ENCODE assay signal across 21 mouse cellular contexts in the genomic region with DNA sequence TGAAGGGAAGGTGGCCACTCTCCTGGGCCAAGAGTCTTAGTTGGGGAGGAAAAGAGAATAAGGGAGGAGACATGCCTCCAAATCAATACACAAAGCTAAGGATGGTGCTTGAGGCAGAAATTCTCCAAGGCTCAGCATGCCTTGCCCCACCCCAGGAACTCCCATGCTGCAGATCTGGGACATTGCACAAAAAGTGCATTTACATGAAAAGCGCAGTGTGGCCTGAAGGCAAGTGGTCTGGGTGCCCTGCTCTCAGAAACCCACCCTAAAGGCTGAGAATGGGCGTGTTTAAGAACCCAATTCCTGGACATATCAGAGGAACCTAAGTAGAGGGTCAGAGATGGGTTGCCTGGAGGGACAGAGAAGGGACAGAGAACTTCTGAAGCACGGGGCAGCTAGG. TPM values are rescaled to one million over a fixed set of nuclear protein-coding genes. Genes with fewer than 3 reads are reported as not detected.
DNase-seq lines count a peak whose midpoint lies in the region; ATAC-seq and TF ChIP-seq lines count a peak whose summit lies in the region.
"Had no signal": no experiment of that assay in that cellular context is flagged by ENCODE, and none has a peak within 500 bp of the region (broad histone marks: within the 10 kb centered on the region; RNA-seq: fewer than 3 reads in every experiment).

No protein-coding gene starts in this region.

- no peaks in the 10 kb centered on the region for H3K36me3 ChIP-seq in forebrain, embryonic 12.5 days (replicated peaks)
- no peaks in the 10 kb centered on the region for H3K36me3 ChIP-seq in forebrain, embryonic 13.5 days (ENCODE audit: poor library complexity, severe bottlenecking)
- no peaks in the 10 kb centered on the region for H3K36me3 ChIP-seq in midbrain, embryonic 13.5 days
- no peaks in the 10 kb centered on the region for H3K36me3 ChIP-seq in midbrain, postnatal 0 days (ENCODE audit: insufficient read depth, low read length)
- no peaks in the 10 kb centered on the region for H3K36me3 ChIP-seq in ES-E14 (ENCODE audit: control insufficient read depth, insufficient read depth, low read length, poor library complexity, severe bottlenecking)
- H3K36me3 ChIP-seq: embryonic facial prominence, embryonic 12.5 days; heart, embryonic 12.5 days; hindbrain, embryonic 12.5 days had no signal

- H3K27me3 ChIP-seq in forebrain, embryonic 12.5 days: no peaks in the 10 kb centered on the region
- H3K27me3 ChIP-seq in forebrain, embryonic 13.5 days: no peaks in the 10 kb centered on the region
- no peaks in the 10 kb centered on the region for H3K27me3 ChIP-seq in midbrain, embryonic 13.5 days
- H3K27me3 ChIP-seq in midbrain, postnatal 0 days (ENCODE audit: insufficient read depth, low read length): no peaks in the 10 kb centered on the region
- H3K27me3 ChIP-seq: embryonic facial prominence, embryonic 12.5 days; heart, embryonic 12.5 days; hindbrain, embryonic 12.5 days had no signal

- H3K4me2 ChIP-seq in forebrain, embryonic 12.5 days: no peak overlapping the region
- H3K4me2 ChIP-seq in forebrain, embryonic 13.5 days: no peak overlapping the region
- H3K4me2 ChIP-seq in midbrain, embryonic 13.5 days (replicated peaks): no peak overlapping the region
- no peak overlapping the region for H3K4me2 ChIP-seq in midbrain, postnatal 0 days (ENCODE audit: low read depth, low read length, poor library complexity, severe bottlenecking)
- H3K4me2 ChIP-seq: embryonic facial prominence, embryonic 12.5 days; heart, embryonic 12.5 days; hindbrain, embryonic 12.5 days had no signal

- no peak for DNase-seq in midbrain, postnatal 0 days (ENCODE audit: low spot score)
- peak; percentile 42 for DNase-seq in ES-E14 (ENCODE audit: low read depth, low spot score)
- DNase-seq in retina, postnatal 1 day: peak; percentile 12
- DNase-seq in right cerebral cortex, adult 2 months (ENCODE audit: low spot score in 2 of 2): no peak
- DNase-seq: adrenal gland, adult 2 months; adrenal gland, postnatal 25 days; cerebellum, adult 2 months; gastrocnemius, postnatal 14 days; heart, postnatal 36 days; kidney, adult 11 months had no signal

- no peak overlapping the region for H3K9ac ChIP-seq in forebrain, embryonic 12.5 days
- H3K9ac ChIP-seq in forebrain, embryonic 13.5 days: no peak overlapping the region
- no peak overlapping the region for H3K9ac ChIP-seq in midbrain, embryonic 13.5 days (replicated peaks)
- H3K9ac ChIP-seq in midbrain, postnatal 0 days (replicated peaks; ENCODE audit: low read length, poor library complexity, severe bottlenecking): no peak overlapping the region
- H3K9ac ChIP-seq in ES-E14 (ENCODE audit: insufficient read depth, low read depth, low read length, poor library complexity, severe bottlenecking): no peak overlapping the region
- H3K9ac ChIP-seq: embryonic facial prominence, embryonic 12.5 days; heart, embryonic 12.5 days; hindbrain, embryonic 12.5 days had no signal

- 0 out of 2 replicates have a peak overlapping the region, but pooled peaks have one; percentile 25 for H3K27ac ChIP-seq in forebrain, embryonic 12.5 days
- H3K27ac ChIP-seq in forebrain, embryonic 13.5 days: no peak overlapping the region
- no peak overlapping the region for H3K27ac ChIP-seq in midbrain, embryonic 13.5 days
- H3K27ac ChIP-seq in midbrain, postnatal 0 days (ENCODE audit: low read depth, low read length): no peak overlapping the region
- H3K27ac ChIP-seq in ES-E14 (ENCODE audit: insufficient read depth, low read depth, low read length, poor library complexity, severe bottlenecking): peak overlapping the region; percentile 59; the same call in 1 of the 2 replicates
- H3K27ac ChIP-seq: embryonic facial prominence, embryonic 12.5 days; hindbrain, embryonic 12.5 days; hindbrain, postnatal 0 days had no signal

- TF ChIP-seq CTCF in midbrain, postnatal 0 days (IDR thresholded peaks at IDR 0.05): no peak

- no peaks in the 10 kb centered on the region for H3K9me3 ChIP-seq in forebrain, embryonic 12.5 days
- H3K9me3 ChIP-seq in forebrain, embryonic 13.5 days (replicated peaks): no peaks in the 10 kb centered on the region
- no peaks in the 10 kb centered on the region for H3K9me3 ChIP-seq in midbrain, embryonic 13.5 days
- H3K9me3 ChIP-seq in midbrain, postnatal 0 days (ENCODE audit: low read length): no peaks in the 10 kb centered on the region
- no peaks in the 10 kb centered on the region for H3K9me3 ChIP-seq in ES-E14 (ENCODE audit: control insufficient read depth, insufficient read depth, low read depth, low read length)
- H3K9me3 ChIP-seq: embryonic facial prominence, embryonic 12.5 days; heart, embryonic 12.5 days; hindbrain, embryonic 12.5 days had no signal

- H3K4me1 ChIP-seq in forebrain, embryonic 12.5 days: peaks cover 13% of the 10 kb centered on the region
- peaks cover 12% of the 10 kb centered on the region for H3K4me1 ChIP-seq in forebrain, embryonic 13.5 days
- peaks cover 14% of the 10 kb centered on the region for H3K4me1 ChIP-seq in midbrain, embryonic 13.5 days (replicated peaks)
- H3K4me1 ChIP-seq in midbrain, postnatal 0 days (ENCODE audit: insufficient read depth, low read length): 0 out of 2 replicates have a peak, but pooled peaks cover 3% of the 10 kb centered on the region
- H3K4me1 ChIP-seq in ES-E14 (ENCODE audit: control insufficient read depth in 2 of 2, insufficient read depth in 2 of 2, low read length in 2 of 2, poor library complexity in 1 of 2): peaks cover 2 to 3% of the 10 kb centered on the region in 2 experiments; a peak in 2 of 4 replicates
- H3K4me1 ChIP-seq: heart, embryonic 12.5 days had no signal

- no peak for ATAC-seq in forebrain, embryonic 12.5 days (ENCODE audit: low FRiP score)
- no peak for ATAC-seq in forebrain, embryonic 13.5 days
- 0 out of 2 replicates have a peak, but pooled peaks have one; percentile 34 for ATAC-seq in midbrain, embryonic 13.5 days
- no peak for ATAC-seq in midbrain, postnatal 0 days (ENCODE audit: low FRiP score)
- no peak for ATAC-seq in cerebellum, adult (ENCODE audit: insufficient number of reproducible peaks, low FRiP score, low TSS enrichment)
- ATAC-seq: hindbrain, postnatal 0 days had no signal

- 63% methylated on average over 3 of the region's 3 CpGs for WGBS in forebrain, embryonic 12.5 days
- WGBS in forebrain, embryonic 13.5 days: 66% methylated on average over 3 of the region's 3 CpGs
- WGBS in midbrain, embryonic 13.5 days: 55% methylated on average over 3 of the region's 3 CpGs
- WGBS in midbrain, postnatal 0 days: 68% methylated on average over 3 of the region's 3 CpGs

- in situ Hi-C loops in ES-E14 (cut with MboI; ENCODE audit: low sequenced_read_pairs in 2 of 2, unreplicated experiment in 2 of 2): no loop called here

- H3K4me3 ChIP-seq in forebrain, embryonic 12.5 days (replicated peaks): no peak overlapping the region
- no peak overlapping the region for H3K4me3 ChIP-seq in forebrain, embryonic 13.5 days
- no peak overlapping the region for H3K4me3 ChIP-seq in midbrain, embryonic 13.5 days (replicated peaks)
- no peak overlapping the region for H3K4me3 ChIP-seq in midbrain, postnatal 0 days (ENCODE audit: low read depth, low read length)
- H3K4me3 ChIP-seq in ES-E14 (ENCODE audit: insufficient read depth in 1 of 2, low read depth in 1 of 2, low read length in 2 of 2, poor library complexity in 1 of 2, severe bottlenecking in 1 of 2): no peak overlapping the region
- H3K4me3 ChIP-seq: embryonic facial prominence, embryonic 12.5 days; heart, embryonic 12.5 days; hindbrain, embryonic 12.5 days had no signal

TF ChIP-seq in ES-E14, 5 proteins besides CTCF, POLR2A, EP300 and RAD21:
- TF ChIP-seq ZC3H11A (IDR thresholded peaks at IDR 0.05; ENCODE audit: borderline replicate concordance, low read depth, low read length): no peak
- TF ChIP-seq CHD2 (IDR thresholded peaks at IDR 0.05; ENCODE audit: low read depth, low read length): no peak; the same call in 1 of the 2 replicates
- TF ChIP-seq ZNF384 (IDR thresholded peaks at IDR 0.05; ENCODE audit: low read depth, low read length): no peak
- no peak for TF ChIP-seq HCFC1 (IDR thresholded peaks at IDR 0.05; ENCODE audit: borderline replicate concordance, insufficient read depth, low read length)
- TF ChIP-seq MAFK (IDR thresholded peaks at IDR 0.05; ENCODE audit: insufficient read depth, low read depth, low read length): no peak

RNA-seq across cellular contexts. Expression of a gene that starts 45.9 kb away (rescaled TPM):
- polyA plus RNA-seq in forebrain, embryonic 12.5 days (2016; fragmentation: Nextera tagmentation; extraction: Ambion mirVana): 0.57 and 0.91 TPM in 2 replicates
- 1.6 and 1.8 TPM in 2 replicates for polyA plus RNA-seq in forebrain, embryonic 13.5 days (2015; fragmentation: Nextera tagmentation; extraction: Ambion mirVana)
- polyA plus RNA-seq in midbrain, embryonic 13.5 days (2015; fragmentation: Nextera tagmentation; extraction: Ambion mirVana): 2.5 and 2.7 TPM in 2 replicates
- total RNA-seq in midbrain, postnatal 0 days (2014; rRNA removed): 35.0 and 36.4 TPM in 2 replicates
- polyA plus RNA-seq in midbrain, postnatal 0 days (2015; fragmentation: Nextera tagmentation; extraction: Ambion mirVana): 6.3 and 8.0 TPM in 2 replicates
- 0.05 TPM in 1 of 2 replicates, not detected in the other for total RNA-seq in ES-E14 (2012; rRNA removed)
- total RNA-seq: heart, adult 8-10 months; heart, postnatal 36 days; MEL had no signal
- polyA plus RNA-seq: heart, embryonic 12.5 days; heart, embryonic 16.5 days had no signal

Comparison
In these comparisons a context has a peak if more than half of its experiments do, and no peak if none do; other contexts are left out.
1. H3K27ac ChIP-seq: peak in forebrain, embryonic 12.5 days (single experiment) and ES-E14 (single experiment); none in forebrain, embryonic 13.5 days (single experiment), midbrain, embryonic 13.5 days (single experiment) and midbrain, postnatal 0 days (single experiment).
2. DNase-seq: peak in ES-E14 (single experiment) and retina, postnatal 1 day (single experiment); none in midbrain, postnatal 0 days (single experiment) and right cerebral cortex, adult 2 months (0 of 2).